Mouse (Mus musculus) MEL-GATA-1-ER (cell line): ENCODE results near the gene Mpv17l2.

ENCODE experiments used
- DNase-seq: peaks from one replicate; pipeline ENCODE4 v3.0.0-alpha.2; 2012; ENCODE audit warnings: low read depth; ENCODE audit errors: extremely low read depth

Mpv17l2 gene

GRCm38 (mm10) chr8:70723486-70724210, 37.1 kb downstream of the Mpv17l2 start, which contains the start of gene Pde4c:
Pde4c (plus strand) TSS chr8:70723720.
- DNase-seq, result no peak

DNA sequence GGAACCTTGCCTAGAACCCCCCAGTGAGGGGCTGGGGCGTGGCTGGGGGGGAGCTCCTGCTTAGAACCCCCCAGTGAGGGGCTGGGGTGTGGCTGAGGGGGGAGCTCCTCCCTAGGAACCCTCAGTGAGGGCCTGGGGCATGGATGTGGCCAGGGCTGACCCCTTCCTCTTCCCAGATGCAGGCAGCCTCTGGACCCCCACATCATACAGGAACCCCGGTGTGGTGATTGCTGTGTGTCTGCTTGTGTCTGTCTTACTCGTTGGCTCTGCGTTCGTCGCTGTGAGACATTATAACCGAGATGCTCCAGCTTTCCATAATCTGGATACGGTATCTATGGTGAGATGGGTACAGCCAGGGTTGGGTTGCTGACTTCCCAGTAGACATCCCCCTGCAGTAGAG, 39.1 kb downstream of the Mpv17l2 start:
- DNase-seq, result no peak

DNA sequence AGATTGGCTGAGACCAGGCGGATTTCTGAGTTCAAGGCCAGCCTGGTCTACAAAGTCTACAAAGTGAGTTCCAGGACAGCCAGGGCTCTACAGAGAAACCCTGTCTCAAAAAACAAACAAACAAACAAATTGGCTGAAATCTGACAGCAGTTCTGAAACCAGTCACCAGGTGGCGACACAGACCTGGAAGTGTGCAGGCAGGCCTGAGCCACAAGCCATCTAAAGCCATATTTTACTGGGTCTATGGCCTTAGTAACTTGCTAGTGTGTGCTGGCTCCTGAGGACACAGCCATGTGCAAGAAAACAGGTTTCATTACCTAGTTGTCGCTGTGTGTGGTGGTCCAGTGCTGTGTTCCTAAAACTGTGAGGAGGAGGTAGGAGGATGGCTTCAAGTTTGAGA, 40.0 kb downstream of the Mpv17l2 start:
- DNase-seq, result peak; percentile 59

- no peak for DNase-seq
Measured at GRCm38 (mm10) chr8:70719796-70720270, 40.9 kb downstream of the Mpv17l2 start.

GRCm38 (mm10) chr8:70718297-70718696, 42.4 kb downstream of the Mpv17l2 start, which contains the start of gene Gm3336:
Gm3336 (plus strand) TSS chr8:70718543.
- no peak for DNase-seq

DNA sequence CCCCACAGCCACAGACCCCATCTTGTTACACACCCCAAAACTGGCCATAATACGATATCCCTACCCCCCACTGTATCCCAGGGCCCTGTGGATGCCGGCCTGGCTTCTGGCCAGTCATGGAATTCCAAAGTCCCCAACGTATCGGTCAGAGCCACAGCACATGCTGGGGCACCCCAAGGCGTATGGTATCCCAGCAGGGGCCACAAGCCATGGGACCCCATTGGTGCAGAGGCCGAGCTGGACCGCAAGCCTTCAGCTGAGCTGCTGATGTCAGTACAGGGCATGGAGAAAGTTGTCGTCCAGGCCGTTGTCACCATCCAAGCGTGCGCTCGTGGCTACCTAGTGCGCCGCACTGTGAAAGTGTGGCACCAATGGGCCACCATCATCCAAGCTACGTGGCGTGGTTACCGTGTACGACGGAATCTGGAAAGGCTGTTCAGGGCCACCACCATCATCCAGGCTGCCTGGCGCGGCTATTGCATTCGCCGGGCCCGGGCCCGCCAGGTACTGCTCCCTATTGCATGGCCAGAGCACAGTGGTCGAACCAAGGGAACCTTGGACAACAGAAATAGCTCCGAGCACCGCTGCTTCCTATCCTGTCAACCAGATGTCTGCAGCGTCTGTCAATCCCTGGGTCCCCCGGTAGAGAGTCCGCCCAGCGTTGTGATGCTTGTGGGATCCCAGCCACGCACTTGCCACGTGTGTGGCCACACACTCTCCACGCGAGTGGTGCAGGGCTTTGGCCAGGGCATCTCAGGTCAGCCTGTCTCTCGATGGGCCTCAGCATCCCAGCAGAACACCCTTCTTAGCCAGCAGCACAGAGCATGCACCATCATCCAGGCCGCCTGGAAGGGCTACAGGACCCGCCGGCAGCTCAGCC, 44.0 kb downstream of the Mpv17l2 start:
- no peak for DNase-seq

DNA sequence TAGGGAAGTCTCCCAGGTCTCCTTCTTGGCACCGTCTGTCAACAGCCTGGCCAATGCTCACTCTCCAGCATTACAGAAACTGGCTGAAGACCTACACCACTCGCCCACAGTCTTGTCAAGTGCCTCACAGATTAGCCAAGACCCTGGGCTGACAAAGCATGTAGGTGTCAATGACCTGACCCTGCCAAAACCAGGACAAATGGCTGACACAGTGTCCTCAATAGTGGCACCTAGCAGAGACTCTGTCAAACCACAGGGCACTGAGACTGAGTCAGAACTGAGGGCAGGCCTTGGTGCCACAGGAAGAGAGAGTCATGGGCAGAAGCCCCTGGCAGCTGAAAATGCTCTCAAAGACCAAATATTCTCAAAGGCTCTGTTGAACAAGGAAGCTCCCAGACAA, 45.7 kb downstream of the Mpv17l2 start:
- DNase-seq, result no peak

DNA sequence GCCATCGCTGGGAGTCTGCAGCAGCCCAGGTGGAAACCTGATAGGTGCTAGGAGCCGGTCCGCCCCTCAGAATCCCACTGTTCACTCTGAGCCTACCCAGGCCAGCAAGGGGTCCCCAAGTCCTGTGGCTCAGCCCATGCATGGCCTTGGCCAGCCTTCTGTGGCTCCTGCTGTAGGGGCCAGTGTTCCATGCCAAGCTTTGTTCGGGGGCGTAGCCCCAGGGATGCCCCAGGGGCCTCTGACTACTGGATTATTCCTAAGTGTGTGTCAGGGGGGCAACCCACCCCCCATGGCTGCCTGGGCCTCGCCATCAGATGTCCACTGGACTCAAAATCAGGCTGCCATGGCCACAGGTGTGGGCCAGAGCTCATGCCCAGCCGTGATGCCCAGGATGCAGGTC, 46.8 kb downstream of the Mpv17l2 start:
- no peak for DNase-seq

DNA sequence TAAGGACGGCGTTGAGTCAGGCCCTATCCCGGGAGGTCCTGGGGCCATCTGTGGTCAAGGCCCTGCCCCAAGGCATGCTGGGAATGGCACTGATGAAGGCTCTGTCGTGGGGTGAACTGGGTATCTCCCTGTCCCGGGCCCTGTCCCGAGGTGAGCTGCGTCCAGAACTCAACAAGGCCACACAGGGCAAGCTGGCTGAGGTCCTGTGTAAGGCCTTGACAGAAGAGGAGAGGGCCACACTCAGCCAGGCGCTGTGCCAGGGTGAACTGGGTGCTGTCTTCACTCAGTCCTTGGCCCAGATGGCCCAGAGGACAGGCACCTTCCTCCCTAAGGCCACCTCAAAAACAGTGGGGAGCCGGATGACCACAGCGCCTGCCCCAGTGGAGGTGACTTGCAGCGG, 49.7 kb downstream of the Mpv17l2 start:
- no peak for DNase-seq

- DNase-seq, result no peak
Measured at GRCm38 (mm10) chr8:70710296-70710695, 50.5 kb downstream of the Mpv17l2 start.

DNA sequence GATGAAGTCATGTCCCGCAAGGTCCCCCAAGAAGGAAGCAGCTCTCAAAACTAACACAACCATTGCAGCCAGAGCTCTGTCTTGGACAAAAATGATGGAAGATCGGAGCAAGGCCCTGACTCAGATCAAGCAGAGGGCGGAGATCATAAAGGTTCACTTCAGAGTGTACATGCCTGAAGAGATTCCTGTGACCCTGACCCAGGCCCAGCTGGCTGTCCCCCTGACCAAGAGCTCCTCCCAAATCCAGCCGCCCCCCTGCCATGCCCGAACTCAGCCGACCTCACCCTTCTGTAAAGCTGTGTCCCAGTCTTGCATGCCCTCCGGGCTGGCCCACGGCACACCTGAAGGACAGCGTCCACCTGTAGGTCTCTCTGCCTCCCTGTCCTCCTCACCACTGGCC, 51.0 kb downstream of the Mpv17l2 start:
- no peak for DNase-seq
